Mouse (Mus musculus) neural tube, embryonic 12.5 days (tissue): Measurements from ENCODE around the gene Tnpo1. TPM values are rescaled to one million over a fixed set of nuclear protein-coding genes. Genes with fewer than 3 reads are reported as not detected.

Experiments used
- ATAC-seq: fragments of 200-750 bp; cut with Nextera tagmentation; 2 replicates; pipeline ENCODE4 v1.8.0; 2017; ENCODE audit warnings: low read depth, mild to moderate bottlenecking, moderate TSS enrichment, moderate library complexity; ENCODE audit not compliant: low FRiP score
- H3K27ac ChIP-seq: fragments of 300-500 bp; sonication (generic); 2 replicates; pipeline ENCODE4 v1.5.1; 2016
- H3K27me3 ChIP-seq: fragments of 300-500 bp; sonication (generic); replicated peaks from 2 replicates; pipeline ENCODE4 v1.6.1; 2016; ENCODE audit warnings: mild to moderate bottlenecking
- H3K36me3 ChIP-seq: fragments of 300-500 bp; sonication (generic); 2 replicates; pipeline ENCODE4 v1.6.1; 2016; ENCODE audit warnings: mild to moderate bottlenecking
- H3K4me1 ChIP-seq: fragments of 300-500 bp; sonication (generic); 2 replicates; pipeline ENCODE4 v1.6.1; 2016
- H3K4me2 ChIP-seq: fragments of 300-500 bp; sonication (generic); replicated peaks from 2 replicates; pipeline ENCODE4 v1.6.1; 2016; ENCODE audit warnings: mild to moderate bottlenecking
- H3K4me3 ChIP-seq: fragments of 300-500 bp; sonication (generic); 2 replicates; pipeline ENCODE4 v1.5.1; 2016
- H3K9ac ChIP-seq: fragments of 300-500 bp; sonication (generic); 2 replicates; pipeline ENCODE4 v1.6.1; 2016; ENCODE audit warnings: mild to moderate bottlenecking
- H3K9me3 ChIP-seq: fragments of 300-500 bp; sonication (generic); 2 replicates; pipeline ENCODE4 v1.6.1; 2016; ENCODE audit warnings: mild to moderate bottlenecking
- WGBS: fragments of 180-500 bp; shearing (Covaris S2); methylation state at CpG from one replicate; pipeline ENCODE4 v1.1.7; 2016; 5-methylcytosine and 5-hydroxymethylcytosine counted together
- polyA plus RNA-seq: library from polyadenylated mRNA; unstranded; fragments of >200 nt; fragmentation: Nextera tagmentation; extraction: Ambion mirVana; gene quantifications from 2 replicates; pipeline ENCODE4 v1.2.1, GENCODE M21; 2016

Gene Tnpo1
- polyA plus RNA-seq, 1 experiment from 2014 or later, result 76.4 TPM

DNA sequence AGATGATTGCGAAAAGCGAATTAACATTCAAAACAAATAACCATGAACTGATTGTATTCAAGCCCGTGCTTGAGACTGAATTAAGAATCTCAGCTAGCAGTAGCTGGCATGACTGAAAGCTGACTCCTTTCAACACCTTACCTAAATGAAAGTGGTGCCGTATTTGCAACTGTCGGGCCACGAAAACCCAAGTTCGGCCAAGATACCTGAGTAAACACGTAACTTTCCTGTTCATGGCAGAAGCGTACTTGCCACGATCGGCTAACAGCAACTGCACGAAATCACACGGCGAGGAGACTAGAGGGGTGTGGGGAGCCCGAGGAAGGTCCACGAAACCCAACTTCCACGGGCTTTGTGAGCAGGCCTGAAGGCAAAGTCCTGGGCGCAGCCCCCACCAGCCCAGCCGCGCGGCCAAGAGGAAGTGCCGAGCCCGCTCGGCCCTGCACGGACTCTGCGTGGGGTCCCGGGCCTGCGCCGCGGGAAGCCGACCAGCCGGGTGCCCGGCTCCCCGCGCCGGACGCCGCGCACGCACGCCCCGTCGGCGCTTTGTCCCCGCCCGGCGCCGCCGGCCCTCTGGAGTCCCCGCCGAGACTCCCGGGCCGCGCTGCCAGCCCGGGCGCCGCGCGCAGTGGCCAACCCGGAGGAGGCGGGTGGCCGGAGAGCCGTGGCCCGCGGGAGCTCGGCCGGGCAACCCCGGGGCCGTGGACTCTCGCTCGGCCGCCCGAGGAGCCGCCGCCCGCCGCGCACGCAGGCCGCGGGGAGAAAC lies 111.7 kb downstream of the Tnpo1 start:
- under 1% methylated on average over 79 of the region's 81 CpGs for WGBS

GRCm38 (mm10) chr13:98813596-98814274 lies 112.4 kb downstream of the Tnpo1 start:
- no peak overlapping the region for H3K27ac ChIP-seq

More for the DNA sequence above, 111.7 kb downstream of the Tnpo1 start:
- Histone ChIP-seq H3K9me3 (no peaks in the 10 kb centered on the region), H3K4me2 (peak overlapping the region; percentile 60), H3K27ac (peak overlapping the region; percentile 91), H3K27me3 (no peaks in the 10 kb centered on the region), H3K9ac (peak overlapping the region; percentile 97), H3K4me3 (peak overlapping the region; percentile 93), H3K36me3 (no peaks in the 10 kb centered on the region), H3K4me1 (0 out of 2 replicates have a peak, but pooled peaks cover 7% of the 10 kb centered on the region)
- ATAC-seq, result peak; percentile 69

DNA sequence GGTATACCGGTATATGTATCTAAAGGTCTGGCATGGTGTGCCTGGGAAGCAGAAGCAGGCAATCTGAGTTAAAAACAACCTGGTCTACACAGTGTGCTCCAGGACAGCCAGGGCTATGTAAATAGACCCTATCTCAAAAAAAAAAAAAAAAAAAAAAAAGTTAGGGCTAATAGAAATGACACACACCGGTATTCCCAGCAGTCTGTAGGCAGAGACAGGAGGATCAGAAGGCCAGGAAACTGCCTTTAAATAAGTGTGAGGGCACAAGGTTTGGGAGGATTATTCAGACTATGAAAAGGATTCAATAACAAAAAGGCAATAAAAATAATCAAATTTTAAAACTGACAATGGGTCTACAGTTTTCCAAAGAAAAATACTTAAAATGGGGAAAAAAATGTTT lies 113.0 kb downstream of the Tnpo1 start:
- Histone ChIP-seq H3K9me3 (no peaks in the 10 kb centered on the region), H3K9ac (no peak overlapping the region), H3K4me2 (peak overlapping the region; percentile 60), H3K27ac (no peak overlapping the region), H3K36me3 (no peaks in the 10 kb centered on the region), H3K4me1 (0 out of 2 replicates have a peak, but pooled peaks cover 7% of the 10 kb centered on the region), H3K27me3 (no peaks in the 10 kb centered on the region), H3K4me3 (no peak overlapping the region)
- no peak for ATAC-seq
- 71% methylated on average over 2 of the region's 2 CpGs for WGBS

More at GRCm38 (mm10) chr13:98813596-98814274, 112.4 kb downstream of the Tnpo1 start:
- H3K9ac ChIP-seq, result peak overlapping the region; percentile 97
- no peaks in the 10 kb centered on the region for H3K9me3 ChIP-seq
- H3K4me2 ChIP-seq, result peak overlapping the region; percentile 60
- 0 out of 2 replicates have a peak, but pooled peaks cover 7% of the 10 kb centered on the region for H3K4me1 ChIP-seq
- 29% methylated on average over 12 of the region's 12 CpGs for WGBS
- no peaks in the 10 kb centered on the region for H3K36me3 ChIP-seq
- no peak for ATAC-seq
- H3K4me3 ChIP-seq, result peak overlapping the region; percentile 93
- no peaks in the 10 kb centered on the region for H3K27me3 ChIP-seq

- Histone ChIP-seq H3K9ac (no peak overlapping the region), H3K9me3 (no peaks in the 10 kb centered on the region), H3K4me2 (no peak overlapping the region), H3K4me3 (no peak overlapping the region), H3K4me1 (0 out of 2 replicates have a peak, but pooled peaks cover 7% of the 10 kb centered on the region), H3K36me3 (no peaks in the 10 kb centered on the region), H3K27ac (no peak overlapping the region), H3K27me3 (no peaks in the 10 kb centered on the region)
- WGBS, result 68% methylated on average over 4 of the region's 4 CpGs
- ATAC-seq, result no peak
Observed at GRCm38 (mm10) chr13:98812285-98812684, 113.9 kb downstream of the Tnpo1 start.

- Histone ChIP-seq H3K4me3 (no peak overlapping the region), H3K4me1 (0 out of 2 replicates have a peak, but pooled peaks cover 3% of the 10 kb centered on the region), H3K9me3 (no peaks in the 10 kb centered on the region), H3K36me3 (peaks cover under 1% of the 10 kb centered on the region; the same call in 1 of the 2 replicates), H3K9ac (no peak overlapping the region), H3K27ac (no peak overlapping the region), H3K4me2 (no peak overlapping the region), H3K27me3 (no peaks in the 10 kb centered on the region)
- no peak for ATAC-seq
- WGBS, result 79% methylated on average over 6 of the region's 6 CpGs
Observed at GRCm38 (mm10) chr13:98810143-98810542, 116.0 kb downstream of the Tnpo1 start.

- Histone ChIP-seq H3K4me2 (no peak overlapping the region), H3K9ac (no peak overlapping the region), H3K9me3 (no peaks in the 10 kb centered on the region), H3K36me3 (peaks cover 3% of the 10 kb centered on the region; the same call in 1 of the 2 replicates), H3K4me3 (no peak overlapping the region), H3K27me3 (no peaks in the 10 kb centered on the region), H3K4me1 (0 out of 2 replicates have a peak, but pooled peaks cover 3% of the 10 kb centered on the region), H3K27ac (no peak overlapping the region)
- ATAC-seq, result no peak
- WGBS, result 92% methylated on average over 1 of the region's 1 CpGs
Observed at GRCm38 (mm10) chr13:98809087-98809486, 117.1 kb downstream of the Tnpo1 start.

DNA sequence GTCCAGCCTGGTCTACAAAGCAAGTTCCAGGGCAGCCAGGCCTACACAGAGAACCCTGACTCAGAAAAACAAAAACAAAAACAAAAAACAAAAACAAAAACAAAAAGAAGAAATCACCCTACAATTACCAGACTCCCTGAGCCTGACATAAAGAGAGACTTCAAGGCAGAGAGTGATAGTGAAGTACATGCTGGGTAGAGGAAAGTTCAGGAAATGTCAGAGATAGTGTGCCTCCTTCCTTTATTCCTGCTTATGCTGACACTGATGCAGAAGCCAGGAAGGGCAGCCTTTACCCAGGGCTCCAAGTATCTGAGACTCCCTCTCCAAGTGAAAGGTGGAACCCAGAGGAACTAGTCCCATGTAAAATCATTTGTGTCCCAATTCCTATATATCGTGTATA lies 121.7 kb downstream of the Tnpo1 start:
- Histone ChIP-seq H3K4me3 (no peak overlapping the region), H3K9ac (no peak overlapping the region), H3K36me3 (peaks cover 33% of the 10 kb centered on the region), H3K27me3 (no peaks in the 10 kb centered on the region), H3K4me1 (no peaks in the 10 kb centered on the region), H3K27ac (no peak overlapping the region), H3K4me2 (no peak overlapping the region), H3K9me3 (no peaks in the 10 kb centered on the region)
- ATAC-seq, result no peak
- 93% methylated on average over 1 of the region's 1 CpGs for WGBS

DNA sequence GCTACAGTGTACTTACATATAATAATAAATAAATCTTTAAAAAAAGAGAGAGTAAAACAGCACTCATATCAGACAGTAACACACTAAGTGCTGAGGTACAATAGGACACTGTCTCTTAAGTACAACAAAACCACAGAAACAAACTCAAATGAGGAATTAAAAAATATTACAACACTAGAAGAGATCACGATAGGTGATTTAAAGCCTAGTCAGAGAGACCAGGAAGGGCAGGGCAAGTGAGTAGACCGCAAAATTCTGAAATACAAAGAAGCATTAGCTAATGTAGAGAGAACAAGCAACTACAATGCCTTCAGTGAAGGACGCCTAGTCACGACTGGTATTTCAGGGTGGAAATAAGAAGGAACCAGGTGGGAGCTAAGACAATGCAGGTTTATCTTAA lies 122.5 kb downstream of the Tnpo1 start:
- Histone ChIP-seq H3K27ac (no peak overlapping the region), H3K4me1 (no peaks in the 10 kb centered on the region), H3K9me3 (no peaks in the 10 kb centered on the region), H3K27me3 (no peaks in the 10 kb centered on the region), H3K4me2 (no peak overlapping the region), H3K9ac (no peak overlapping the region), H3K4me3 (no peak overlapping the region), H3K36me3 (peaks cover 33% of the 10 kb centered on the region)
- whole genome bisulfite sequencing, result 88% methylated on average over 4 of the region's 4 CpGs
- ATAC-seq, result no peak

GRCm38 (mm10) chr13:98802957-98803356 lies 123.2 kb downstream of the Tnpo1 start:
- no peak overlapping the region for H3K9ac ChIP-seq
- H3K36me3 ChIP-seq, result peaks cover 33% of the 10 kb centered on the region
- no peaks in the 10 kb centered on the region for H3K4me1 ChIP-seq
- no peak overlapping the region for H3K4me2 ChIP-seq
- no peak overlapping the region for H3K4me3 ChIP-seq
- no peaks in the 10 kb centered on the region for H3K9me3 ChIP-seq
- no peak for ATAC-seq
- H3K27me3 ChIP-seq, result no peaks in the 10 kb centered on the region
- H3K27ac ChIP-seq, result no peak overlapping the region
- WGBS, result 92% methylated on average over 3 of the region's 3 CpGs

- 92% methylated on average over 3 of the region's 3 CpGs for WGBS
- H3K4me3 ChIP-seq, result no peak overlapping the region
- H3K27ac ChIP-seq, result no peak overlapping the region
- H3K36me3 ChIP-seq, result peaks cover 21% of the 10 kb centered on the region
- no peak for ATAC-seq
- no peaks in the 10 kb centered on the region for H3K27me3 ChIP-seq
- H3K4me1 ChIP-seq, result no peaks in the 10 kb centered on the region
- no peak overlapping the region for H3K4me2 ChIP-seq
- no peaks in the 10 kb centered on the region for H3K9me3 ChIP-seq
- no peak overlapping the region for H3K9ac ChIP-seq
Observed at GRCm38 (mm10) chr13:98795511-98795910, 130.7 kb downstream of the Tnpo1 start.

- Histone ChIP-seq H3K27me3 (no peaks in the 10 kb centered on the region), H3K4me1 (no peaks in the 10 kb centered on the region), H3K27ac (no peak overlapping the region), H3K4me3 (no peak overlapping the region), H3K9ac (no peak overlapping the region), H3K9me3 (no peaks in the 10 kb centered on the region), H3K4me2 (no peak overlapping the region), H3K36me3 (peaks cover 18% of the 10 kb centered on the region)
- ATAC-seq, result no peak
- 96% methylated on average over 1 of the region's 1 CpGs for WGBS
Observed at GRCm38 (mm10) chr13:98792864-98793263, 133.3 kb downstream of the Tnpo1 start.

DNA sequence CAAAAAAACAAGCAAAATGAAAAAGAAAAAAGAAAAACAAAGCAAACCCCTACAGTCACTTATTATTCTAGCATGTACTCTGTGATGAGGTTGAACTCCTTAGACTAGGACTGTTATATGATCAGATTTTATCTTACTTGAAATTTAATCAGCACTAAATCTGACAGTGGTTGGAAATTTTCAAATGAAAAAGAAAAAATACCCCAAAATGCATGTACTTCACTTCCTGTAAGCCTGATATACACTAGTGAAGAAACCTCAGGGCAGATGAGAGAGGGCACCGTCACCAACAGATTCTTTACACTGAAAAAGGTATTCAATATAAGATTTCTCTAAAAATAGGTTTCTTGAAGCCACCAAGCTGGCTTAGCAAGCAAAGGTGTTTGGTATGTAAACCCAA lies 134.5 kb downstream of the Tnpo1 start:
- Histone ChIP-seq H3K27me3 (no peaks in the 10 kb centered on the region), H3K36me3 (peaks cover 16% of the 10 kb centered on the region), H3K9ac (no peak overlapping the region), H3K4me3 (no peak overlapping the region), H3K9me3 (no peaks in the 10 kb centered on the region), H3K4me2 (no peak overlapping the region), H3K4me1 (no peaks in the 10 kb centered on the region), H3K27ac (no peak overlapping the region)
- no peak for ATAC-seq
- 94% methylated on average over 1 of the region's 1 CpGs for WGBS
